Comparison of ENCODE assay signal across 22 mouse cellular contexts in genomic region chr4:45072261-45072973, GRCm38 (mm10). TPM values are rescaled to one million over a fixed set of nuclear protein-coding genes. Genes with fewer than 3 reads are reported as not detected.
A peak's percentile ranks its signal among the peaks of the same experiment; 100 is the strongest.
DNase-seq lines count a peak whose midpoint lies in the region; ATAC-seq and TF ChIP-seq lines count a peak whose summit lies in the region.
"Had no signal": no experiment of that assay in that cellular context is flagged by ENCODE, and none has a peak within 500 bp of the region (broad histone marks: within the 10 kb centered on the region; RNA-seq: fewer than 3 reads in every experiment).

No protein-coding gene starts in this region.

- WGBS in forebrain, embryonic 10.5 days, result 81% methylated on average over 15 of the region's 15 CpGs
- 82% methylated on average over 15 of the region's 15 CpGs for WGBS in forebrain, embryonic 12.5 days
- 56% methylated on average over 15 of the region's 15 CpGs for WGBS in kidney, embryonic 15.5 days
- WGBS in liver, embryonic 13.5 days (ENCODE audit: insufficient replicate concordance), result 77% methylated on average over 15 of the region's 15 CpGs
- 75% methylated on average over 15 of the region's 15 CpGs for WGBS in heart, embryonic 12.5 days

- H3K36me3 ChIP-seq in forebrain, embryonic 10.5 days (replicated peaks), result 0 out of 2 replicates have a peak, but pooled peaks cover 3% of the 10 kb centered on the region
- H3K36me3 ChIP-seq in forebrain, embryonic 12.5 days (replicated peaks), result no peaks in the 10 kb centered on the region
- no peaks in the 10 kb centered on the region for H3K36me3 ChIP-seq in E14TG2a.4 (ENCODE audit: insufficient read depth, low read length)
- H3K36me3 ChIP-seq in kidney, embryonic 15.5 days, result no peaks in the 10 kb centered on the region
- no peaks in the 10 kb centered on the region for H3K36me3 ChIP-seq in liver, embryonic 13.5 days
- no peaks in the 10 kb centered on the region for H3K36me3 ChIP-seq in heart, embryonic 12.5 days
- H3K36me3 ChIP-seq: limb, embryonic 12.5 days; liver, embryonic 15.5 days; midbrain, embryonic 15.5 days; neural tube, embryonic 12.5 days had no signal

- DNase-seq in forebrain, embryonic 10.5 days (ENCODE audit: extremely low spot score, low spot score), result no peak
- DNase-seq in liver, embryonic 13.5 days, result no peak
- DNase-seq in heart, adult 8-10 months (ENCODE audit: low spot score), result no peak
- DNase-seq: cerebellum, adult 11 months; cerebellum, adult 9-11 months; heart, postnatal 14 days; layer of hippocampus, postnatal 36 days; lung, postnatal 4 days; right cerebral cortex, postnatal 14 days had no signal

- no peaks in the 10 kb centered on the region for H3K27me3 ChIP-seq in forebrain, embryonic 10.5 days (ENCODE audit: poor library complexity, severe bottlenecking)
- no peaks in the 10 kb centered on the region for H3K27me3 ChIP-seq in forebrain, embryonic 12.5 days
- H3K27me3 ChIP-seq in E14TG2a.4 (ENCODE audit: insufficient read depth, low read length), result no peaks in the 10 kb centered on the region
- no peaks in the 10 kb centered on the region for H3K27me3 ChIP-seq in kidney, embryonic 15.5 days
- no peaks in the 10 kb centered on the region for H3K27me3 ChIP-seq in liver, embryonic 13.5 days
- H3K27me3 ChIP-seq in heart, embryonic 12.5 days (replicated peaks), result no peaks in the 10 kb centered on the region
- H3K27me3 ChIP-seq: forebrain, embryonic 13.5 days; limb, embryonic 12.5 days; liver, embryonic 15.5 days; midbrain, embryonic 15.5 days; neural tube, embryonic 12.5 days; Patski had no signal

- H3K4me2 ChIP-seq in forebrain, embryonic 12.5 days, result no peak overlapping the region
- no peak overlapping the region for H3K4me2 ChIP-seq in kidney, embryonic 15.5 days
- H3K4me2 ChIP-seq in liver, embryonic 13.5 days, result no peak overlapping the region
- H3K4me2 ChIP-seq in heart, embryonic 12.5 days, result no peak overlapping the region
- H3K4me2 ChIP-seq: forebrain, embryonic 13.5 days; heart, embryonic 11.5 days; limb, embryonic 12.5 days; midbrain, embryonic 15.5 days; neural tube, embryonic 12.5 days had no signal

- ATAC-seq in forebrain, embryonic 12.5 days (ENCODE audit: low FRiP score), result no peak
- ATAC-seq in kidney, embryonic 15.5 days (replicated peaks; ENCODE audit: low FRiP score), result 0 out of 2 replicates have a peak, but pooled peaks have one; percentile 60
- ATAC-seq in liver, embryonic 13.5 days (ENCODE audit: low read depth), result no peak
- ATAC-seq in heart, embryonic 12.5 days (ENCODE audit: insufficient number of reproducible peaks, low FRiP score), result no peak
- ATAC-seq: forebrain, embryonic 13.5 days; hindbrain, postnatal 0 days; intestine, embryonic 16.5 days; midbrain, embryonic 15.5 days; Patski had no signal

- no peak overlapping the region for H3K9ac ChIP-seq in forebrain, embryonic 12.5 days
- H3K9ac ChIP-seq in kidney, embryonic 15.5 days, result no peak overlapping the region
- H3K9ac ChIP-seq in liver, embryonic 13.5 days, result no peak overlapping the region
- no peak overlapping the region for H3K9ac ChIP-seq in heart, embryonic 12.5 days
- H3K9ac ChIP-seq: forebrain, embryonic 13.5 days; limb, embryonic 12.5 days; liver, embryonic 15.5 days; midbrain, embryonic 15.5 days; neural tube, embryonic 12.5 days had no signal

- no peaks in the 10 kb centered on the region for H3K9me3 ChIP-seq in forebrain, embryonic 10.5 days
- no peaks in the 10 kb centered on the region for H3K9me3 ChIP-seq in forebrain, embryonic 12.5 days
- no peaks in the 10 kb centered on the region for H3K9me3 ChIP-seq in E14TG2a.4 (ENCODE audit: low read length)
- H3K9me3 ChIP-seq in kidney, embryonic 15.5 days (replicated peaks), result no peaks in the 10 kb centered on the region
- H3K9me3 ChIP-seq in liver, embryonic 13.5 days (replicated peaks), result no peaks in the 10 kb centered on the region
- no peaks in the 10 kb centered on the region for H3K9me3 ChIP-seq in heart, embryonic 12.5 days (replicated peaks)
- H3K9me3 ChIP-seq: forebrain, embryonic 13.5 days; limb, embryonic 12.5 days; liver, embryonic 15.5 days; midbrain, embryonic 15.5 days; neural tube, embryonic 12.5 days had no signal

- H3K27ac ChIP-seq in forebrain, embryonic 10.5 days, result 0 out of 2 replicates have a peak overlapping the region, but pooled peaks have one; percentile 35
- no peak overlapping the region for H3K27ac ChIP-seq in forebrain, embryonic 12.5 days
- peak overlapping the region; percentile 54 for H3K27ac ChIP-seq in kidney, embryonic 15.5 days
- H3K27ac ChIP-seq in liver, embryonic 13.5 days, result 0 out of 2 replicates have a peak overlapping the region, but pooled peaks have one; percentile 19
- no peak overlapping the region for H3K27ac ChIP-seq in heart, embryonic 12.5 days (ENCODE audit: poor library complexity, severe bottlenecking)
- H3K27ac ChIP-seq: forebrain, embryonic 13.5 days; hindbrain, postnatal 0 days; limb, embryonic 12.5 days; midbrain, embryonic 15.5 days; neural tube, embryonic 12.5 days had no signal

- peaks cover 27% of the 10 kb centered on the region for H3K4me1 ChIP-seq in forebrain, embryonic 10.5 days
- peaks cover 14% of the 10 kb centered on the region for H3K4me1 ChIP-seq in forebrain, embryonic 12.5 days
- peaks cover 19% of the 10 kb centered on the region for H3K4me1 ChIP-seq in E14TG2a.4 (replicated peaks; ENCODE audit: low read depth, low read length)
- peaks cover 17% of the 10 kb centered on the region for H3K4me1 ChIP-seq in kidney, embryonic 15.5 days
- H3K4me1 ChIP-seq in liver, embryonic 13.5 days (replicated peaks), result peaks cover 80% of the 10 kb centered on the region
- peaks cover 36% of the 10 kb centered on the region for H3K4me1 ChIP-seq in heart, embryonic 12.5 days (replicated peaks)
- H3K4me1 ChIP-seq: midbrain, embryonic 15.5 days; neural tube, embryonic 12.5 days had no signal

- no peak overlapping the region for H3K4me3 ChIP-seq in forebrain, embryonic 10.5 days
- H3K4me3 ChIP-seq in forebrain, embryonic 12.5 days (replicated peaks), result no peak overlapping the region
- peak overlapping the region; percentile 39 for H3K4me3 ChIP-seq in E14TG2a.4 (replicated peaks; ENCODE audit: low read length)
- H3K4me3 ChIP-seq in kidney, embryonic 15.5 days (replicated peaks), result no peak overlapping the region
- no peak overlapping the region for H3K4me3 ChIP-seq in liver, embryonic 13.5 days (replicated peaks)
- no peak overlapping the region for H3K4me3 ChIP-seq in heart, embryonic 12.5 days
- H3K4me3 ChIP-seq: forebrain, embryonic 13.5 days; limb, embryonic 12.5 days; liver, embryonic 15.5 days; midbrain, embryonic 15.5 days; neural tube, embryonic 12.5 days had no signal

- TF ChIP-seq CTCF in E14TG2a.4 (conservative IDR thresholded peaks at IDR 0.05; ENCODE audit: low read length), result no peak

RNA-seq across cellular contexts. Expression of gene Fbxo10, which starts 12.0 kb away (rescaled TPM):
- polyA plus RNA-seq in forebrain, embryonic 10.5 days (2016; fragmentation: Nextera tagmentation; extraction: Ambion mirVana), result 17.8 and 18.0 TPM in 2 replicates
- polyA plus RNA-seq in forebrain, embryonic 12.5 days (2016; fragmentation: Nextera tagmentation; extraction: Ambion mirVana), result 16.1 and 18.0 TPM in 2 replicates
- polyA plus RNA-seq in kidney, embryonic 15.5 days (2015; fragmentation: Nextera tagmentation; extraction: Ambion mirVana), result 13.5 and 16.0 TPM in 2 replicates
- 3.9 and 4.5 TPM in 2 replicates for polyA plus RNA-seq in liver, embryonic 13.5 days (2015; fragmentation: Nextera tagmentation; extraction: Ambion mirVana)
- total RNA-seq in heart, adult 8-10 months (2022), result 10 to 100 TPM in 3 of 4 experiments, 1 to 10 TPM in 1; 8.2 to 11.5 (median 10.7) TPM
- 17.7 TPM in 2 replicates for polyA plus RNA-seq in heart, embryonic 12.5 days (2016; fragmentation: Nextera tagmentation; extraction: Ambion mirVana)

RNA-seq across cellular contexts. Expression of gene Tomm5, which starts 35.5 kb away (rescaled TPM):
- polyA plus RNA-seq in forebrain, embryonic 10.5 days (2016; fragmentation: Nextera tagmentation; extraction: Ambion mirVana), result 234 and 236 TPM in 2 replicates
- polyA plus RNA-seq in forebrain, embryonic 12.5 days (2016; fragmentation: Nextera tagmentation; extraction: Ambion mirVana), result 163 and 164 TPM in 2 replicates
- polyA plus RNA-seq in kidney, embryonic 15.5 days (2015; fragmentation: Nextera tagmentation; extraction: Ambion mirVana), result 247 and 270 TPM in 2 replicates
- 259 and 263 TPM in 2 replicates for polyA plus RNA-seq in liver, embryonic 13.5 days (2015; fragmentation: Nextera tagmentation; extraction: Ambion mirVana)
- total RNA-seq in heart, adult 8-10 months (2022), result 100 to 1,000 TPM; 234 to 269 (median 250) TPM
- polyA plus RNA-seq in heart, embryonic 12.5 days (2016; fragmentation: Nextera tagmentation; extraction: Ambion mirVana), result 207 and 213 TPM in 2 replicates

RNA-seq across cellular contexts. Expression of gene Polr1e, which starts 54.0 kb away (rescaled TPM):
- polyA plus RNA-seq in forebrain, embryonic 10.5 days (2016; fragmentation: Nextera tagmentation; extraction: Ambion mirVana), result 64.8 and 71.4 TPM in 2 replicates
- polyA plus RNA-seq in forebrain, embryonic 12.5 days (2016; fragmentation: Nextera tagmentation; extraction: Ambion mirVana), result 41.5 and 45.5 TPM in 2 replicates
- polyA plus RNA-seq in kidney, embryonic 15.5 days (2015; fragmentation: Nextera tagmentation; extraction: Ambion mirVana), result 40.9 and 48.4 TPM in 2 replicates
- polyA plus RNA-seq in liver, embryonic 13.5 days (2015; fragmentation: Nextera tagmentation; extraction: Ambion mirVana), result 30.3 and 36.7 TPM in 2 replicates
- 10 to 100 TPM; 17.5 to 23.3 (median 20.6) TPM for total RNA-seq in heart, adult 8-10 months (2022)
- 52.1 and 63.0 TPM in 2 replicates for polyA plus RNA-seq in heart, embryonic 12.5 days (2016; fragmentation: Nextera tagmentation; extraction: Ambion mirVana)

Comparison
In these comparisons a context has a peak if more than half of its experiments do, and no peak if none do; other contexts are left out.
1. H3K27ac ChIP-seq: peak in forebrain, embryonic 10.5 days (single experiment), kidney, embryonic 15.5 days (single experiment) and liver, embryonic 13.5 days (single experiment); none in forebrain, embryonic 12.5 days (single experiment) and heart, embryonic 12.5 days (single experiment).